Mouse (Mus musculus) G1E (cell line): ENCODE data around the gene Akr1b8. TPM values are rescaled to one million over a fixed set of nuclear protein-coding genes. Genes with fewer than 3 reads are reported as not detected.
A peak's percentile ranks its signal among the peaks of the same experiment; 100 is the strongest.

Experiments
- ATAC-seq: 2 replicates; pipeline ENCODE4 v1.8.0; 2016; ENCODE audit warnings: mild to moderate bottlenecking; ENCODE audit not compliant: insufficient number of reproducible peaks, poor library complexity, low FRiP score, severe bottlenecking; ENCODE audit errors: extremely low read depth
- DNase-seq: peaks from one replicate; pipeline ENCODE4 v3.0.0; 2012; ENCODE audit warnings: low spot score
- H3K27me3 ChIP-seq: 2 replicates; pipeline ENCODE4 v1.6.1; 2012; ENCODE audit warnings: mild to moderate bottlenecking, low read length, inconsistent platforms; ENCODE audit not compliant: insufficient read depth
- H3K36me3 ChIP-seq: replicated peaks from 2 replicates; pipeline ENCODE3; 2012; ENCODE audit warnings: mild to moderate bottlenecking, inconsistent platforms
- H3K4me1 ChIP-seq: 2 replicates; pipeline ENCODE4 v1.6.1; 2012; ENCODE audit warnings: low read depth, low read length, inconsistent platforms, mixed read lengths; ENCODE audit not compliant: insufficient read depth
- H3K4me3 ChIP-seq: 2 replicates; pipeline ENCODE4 v1.5.1; 2012; ENCODE audit warnings: low read depth, mild to moderate bottlenecking, inconsistent platforms, low read length, moderate library complexity, mixed read lengths
- H3K9me3 ChIP-seq: replicated peaks from 2 replicates; pipeline ENCODE4 v1.6.1; 2012; ENCODE audit warnings: inconsistent platforms
- CTCF ChIP-seq: IDR thresholded peaks from 2 replicates; pipeline ENCODE4 v1.5.1; 2012; ENCODE audit warnings: low read depth, low read length, inconsistent platforms, mixed read lengths
- GATA1 ChIP-seq: IDR thresholded peaks from 2 replicates; pipeline ENCODE4 v1.6.1; 2012; ENCODE audit warnings: borderline replicate concordance, low read length, inconsistent platforms, mixed read lengths
- GATA2 ChIP-seq: IDR thresholded peaks from 2 replicates; pipeline ENCODE4 v1.6.1; 2012; ENCODE audit warnings: low read depth, low read length, inconsistent platforms, borderline replicate concordance
- POLR2AphosphoS5 ChIP-seq: IDR thresholded peaks from 2 replicates; pipeline ENCODE4 v1.6.1; 2012; ENCODE audit warnings: low read depth, low read length, inconsistent platforms; ENCODE audit not compliant: insufficient replicate concordance
- TAL1 ChIP-seq: conservative IDR thresholded peaks from 2 replicates; pipeline ENCODE4 v1.6.1; 2012; ENCODE audit warnings: low read depth, low read length, inconsistent platforms, mixed read lengths
- polyA plus RNA-seq: library from polyadenylated mRNA; stranded (reverse); fragments of >175 nt; gene quantifications from 2 replicates; pipeline ENCODE4 v1.2.3, GENCODE M21; 2012
- total RNA-seq, 2 experiments: library from RNA; stranded (forward) in 1 of 2; stranded (reverse) in 1 of 2; fragments of 200-1000 nt in 1 of 2; fragments of >200 nt in 1 of 2; fragmentation: Nextera tagmentation in 1 of 2; gene quantifications; 2 replicates each; pipeline ENCODE4 v1.2.3; 2014 to 2017

Akr1b8 gene
- total and polyA plus RNA-seq, 3 experiments, result 0.05 to 1.7 (median 0.33) TPM

DNA sequence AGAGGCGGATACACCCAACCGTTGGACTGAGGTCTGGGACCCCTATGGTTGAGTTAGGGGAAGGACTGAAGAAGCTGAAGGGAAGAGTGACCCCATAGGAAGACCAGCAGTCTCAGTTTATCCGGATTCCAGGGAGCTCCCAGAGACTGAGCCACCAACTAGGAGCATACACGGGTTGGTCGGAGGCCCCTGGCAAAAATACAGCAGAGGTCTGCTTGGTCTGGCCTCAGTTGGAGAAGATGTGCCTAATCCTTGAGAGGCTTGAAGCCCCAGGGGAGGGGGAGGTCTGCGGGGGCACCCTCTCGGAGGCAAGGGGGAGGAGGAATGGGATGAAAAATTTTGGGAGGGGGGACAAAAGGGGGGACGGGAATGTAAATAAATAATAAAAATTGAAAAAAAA is 29.5 kb downstream of the Akr1b8 start:
- Histone ChIP-seq H3K9me3 (no peaks in the 10 kb centered on the region), H3K36me3 (peaks cover 17% of the 10 kb centered on the region), H3K4me1 (peaks cover 25% of the 10 kb centered on the region), H3K4me3 (no peak overlapping the region; the same call in 1 of the 2 replicates), H3K27me3 (no peaks in the 10 kb centered on the region)
- TF ChIP-seq GATA2, result no peak
- DNase-seq (no peak), ATAC-seq (no peak)

DNA sequence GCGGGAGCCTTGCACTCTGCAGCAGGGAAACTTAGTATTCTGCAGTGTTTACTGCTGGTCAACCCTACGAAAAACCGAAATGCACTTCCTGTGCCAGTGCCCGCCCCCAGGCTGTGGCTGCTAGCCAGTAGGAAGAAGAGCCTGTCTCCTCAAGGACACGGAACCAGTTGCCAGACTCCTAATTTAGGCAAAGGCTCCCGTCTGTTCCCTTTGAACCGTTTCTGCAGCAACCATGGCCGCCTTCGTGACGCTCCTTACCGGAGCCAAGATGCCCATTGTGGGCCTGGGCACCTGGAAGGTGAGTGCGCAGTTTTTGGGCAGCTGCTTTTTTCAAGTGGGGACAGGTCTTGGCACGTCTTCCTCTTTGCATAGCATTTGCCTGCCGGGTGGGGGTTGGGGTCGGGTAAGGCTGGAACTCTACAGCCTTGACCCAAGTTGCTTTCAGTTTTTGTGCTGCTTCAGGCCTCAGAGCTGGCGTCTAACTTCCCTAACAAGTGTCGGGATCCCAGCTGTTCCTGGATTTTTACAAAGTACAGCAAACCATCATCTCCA is 30.3 kb downstream of the Akr1b8 start, which contains the start of gene Akr1b10:
Gene Akr1b10, plus strand, starts transcription at position 109 of the 552 bp plus-strand sequence.
- TF ChIP-seq CTCF (no peak), GATA1 (no peak), TAL1 (no peak), POLR2AphosphoS5 (no peak), GATA2 (no peak)
- DNase-seq (peak; percentile 81), ATAC-seq (peak; percentile 97)
- H3K4me3 ChIP-seq, result peak within 1 kb of the TSS; percentile 75
- peaks cover 25% of the 10 kb centered on the region for H3K36me3 ChIP-seq
- H3K27me3 ChIP-seq, result no peaks in the 10 kb centered on the region
- no peaks in the 10 kb centered on the region for H3K9me3 ChIP-seq
- H3K4me1 ChIP-seq, result peaks cover 25% of the 10 kb centered on the region

DNA sequence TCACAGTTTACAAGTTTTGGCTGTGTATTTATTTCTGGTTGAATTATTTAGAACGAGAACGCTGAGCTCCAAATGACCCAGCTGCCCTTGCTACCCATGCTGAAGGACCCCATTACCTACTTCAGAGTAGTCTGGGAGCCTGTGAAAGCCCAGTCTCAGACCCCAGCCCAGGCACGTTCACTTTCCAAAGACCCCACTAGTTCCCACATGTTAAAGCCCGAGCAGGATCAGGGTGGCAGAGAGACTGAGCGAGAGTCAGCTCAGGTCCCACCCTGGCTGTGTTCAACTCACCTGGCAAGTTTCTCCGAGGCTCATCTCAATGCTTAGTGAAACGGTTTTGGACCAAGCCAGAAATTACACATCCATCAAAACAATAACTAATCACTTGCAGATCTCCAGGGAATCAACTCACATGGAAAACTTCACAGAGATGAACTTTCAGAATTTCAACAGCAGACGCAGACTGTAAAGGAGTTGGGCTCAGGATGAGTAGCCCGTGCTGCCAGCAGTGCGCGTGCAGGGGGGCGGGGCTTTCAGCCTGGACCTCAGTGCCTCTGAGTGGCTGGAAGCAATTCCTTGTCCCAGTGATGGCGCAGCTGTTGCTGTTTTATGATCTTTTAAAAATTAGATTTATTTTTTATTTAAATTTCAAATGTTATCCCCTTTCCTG is 30.9 kb downstream of the Akr1b8 start:
- H3K4me3 ChIP-seq, result peak overlapping the region; percentile 75
- DNase-seq (peak; percentile 8), ATAC-seq (no peak)
- H3K4me1 ChIP-seq, result peaks cover 25% of the 10 kb centered on the region
- H3K9me3 ChIP-seq, result no peaks in the 10 kb centered on the region
- peaks cover 31% of the 10 kb centered on the region for H3K36me3 ChIP-seq
- H3K27me3 ChIP-seq, result no peaks in the 10 kb centered on the region
- no peak for TF ChIP-seq GATA2
- no peak for TF ChIP-seq TAL1
- no peak for TF ChIP-seq CTCF
- TF ChIP-seq POLR2AphosphoS5, result no peak
- TF ChIP-seq GATA1, result no peak

- no peak for DNase-seq
- Histone ChIP-seq H3K36me3 (peaks cover 66% of the 10 kb centered on the region), H3K4me3 (no peak overlapping the region), H3K27me3 (no peaks in the 10 kb centered on the region), H3K4me1 (peaks cover 16% of the 10 kb centered on the region), H3K9me3 (no peaks in the 10 kb centered on the region)
- no peak for ATAC-seq
- no peak for TF ChIP-seq POLR2AphosphoS5
- TF ChIP-seq GATA2, result no peak
- no peak for TF ChIP-seq TAL1
- no peak for TF ChIP-seq CTCF
- TF ChIP-seq GATA1, result no peak
These were observed 34.7 kb downstream of the Akr1b8 start for GRCm38 (mm10) chr6:34388420-34389156.

GRCm38 (mm10) chr6:34395897-34396296 is 42.0 kb downstream of the Akr1b8 start:
- Histone ChIP-seq H3K4me1 (peaks cover 7% of the 10 kb centered on the region), H3K36me3 (peaks cover 80% of the 10 kb centered on the region), H3K9me3 (no peaks in the 10 kb centered on the region), H3K4me3 (no peak overlapping the region), H3K27me3 (no peaks in the 10 kb centered on the region)
- no peak for ATAC-seq
- TF ChIP-seq CTCF, result no peak
- no peak for TF ChIP-seq GATA2
- TF ChIP-seq TAL1, result no peak
- no peak for TF ChIP-seq POLR2AphosphoS5
- TF ChIP-seq GATA1, result no peak
- DNase-seq, result no peak

DNA sequence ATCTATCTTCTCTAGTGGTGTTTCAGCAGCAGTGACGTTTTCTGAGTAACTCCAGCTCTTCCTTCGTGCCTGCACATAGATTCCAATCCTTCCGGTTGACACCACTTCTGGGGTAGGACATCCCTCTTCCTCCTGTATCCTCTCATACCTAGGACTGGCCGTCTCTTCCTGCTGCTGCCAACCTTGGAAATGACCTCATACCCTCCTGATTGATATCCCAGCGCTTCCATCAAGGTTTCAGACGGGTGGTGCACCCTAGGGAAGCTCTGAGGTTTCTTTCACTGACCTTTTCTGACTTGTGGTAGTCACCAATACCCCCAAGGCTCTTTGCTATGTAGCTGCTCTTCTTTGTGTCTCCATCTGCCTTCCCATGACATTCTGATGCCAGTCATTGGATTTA is 44.5 kb downstream of the Akr1b8 start:
- no peak for ATAC-seq
- H3K36me3 ChIP-seq, result peaks cover 56% of the 10 kb centered on the region
- TF ChIP-seq GATA1, result no peak
- no peak for TF ChIP-seq GATA2
- no peak for TF ChIP-seq POLR2AphosphoS5
- TF ChIP-seq TAL1, result no peak
- TF ChIP-seq CTCF, result no peak

More for the DNA sequence above, 44.5 kb downstream of the Akr1b8 start:
- no peaks in the 10 kb centered on the region for H3K27me3 ChIP-seq
- no peak overlapping the region for H3K4me3 ChIP-seq
- no peak for DNase-seq
- no peaks in the 10 kb centered on the region for H3K9me3 ChIP-seq
- H3K4me1 ChIP-seq, result peaks cover 7% of the 10 kb centered on the region
